Mouse (Mus musculus): ENCODE measurements around the gene Bricd5. TPM values are rescaled to one million over a fixed set of nuclear protein-coding genes. Genes with fewer than 3 reads are reported as not detected.
"Not testable (repeated sequence)": the region's sequence is repeated elsewhere in the genome, so short reads cannot be mapped to it uniquely, and the experiment has no call there.

Bricd5 gene
- total RNA-seq (2012; rRNA removed) = 0.98 and 1.1 TPM in 2 replicates
- total RNA-seq (2014; rRNA removed) = not detected in 2 replicates
- 0.61 TPM in 1 of 2 replicates, not detected in the other for polyA plus RNA-seq (2012; ENCODE audit: insufficient read length, low read depth)

- no peak for DNase-seq (ENCODE audit: extremely low read depth)
- H3K27ac ChIP-seq (ENCODE audit: insufficient read depth, low read depth) = no peak within 1 kb of the TSS
- H3K4me3 ChIP-seq (replicated peaks in 1 of 3; ENCODE audit: low read depth in 2 of 3, low read length in 2 of 3, poor library complexity in 1 of 3) = no peak within 1 kb of the TSS
- H3K27me3 ChIP-seq (replicated peaks) = no peaks in the 10 kb centered on the region
- peaks cover 39 to 62% of the 10 kb centered on the region in 2 experiments for H3K36me3 ChIP-seq (replicated peaks in 1 of 2; ENCODE audit: control insufficient read depth in 1 of 2, insufficient read depth in 1 of 2, low read length in 1 of 2)
- H3K4me1 ChIP-seq (ENCODE audit: control insufficient read depth in 1 of 2, insufficient read depth in 2 of 2) = peaks cover 12 to 30% of the 10 kb centered on the region in 2 experiments; a peak in 3 of 4 replicates
- H3K9me3 ChIP-seq (replicated peaks; ENCODE audit: low read length) = no peaks in the 10 kb centered on the region
- H3K4me2 ChIP-seq (ENCODE audit: insufficient read depth, low read depth, poor library complexity, severe bottlenecking) = no peak within 1 kb of the TSS
- TF ChIP-seq TBP (conservative IDR thresholded peaks at IDR 0.05; ENCODE audit: low read depth, low read length) (no peak), POLR2A (IDR thresholded peaks at IDR 0.05; ENCODE audit: low read depth, low read length) (peak; percentile 32; the same call in 1 of the 2 replicates), CTCF (conservative IDR thresholded peaks at IDR 0.05 in 1 of 2, IDR thresholded peaks at IDR 0.05 in 1 of 2; ENCODE audit: low read depth in 2 of 2, low read length in 2 of 2) (no peak), JUND (conservative IDR thresholded peaks at IDR 0.05; ENCODE audit: low read depth, low read length) (no peak), ZC3H11A (IDR thresholded peaks at IDR 0.05; ENCODE audit: low read depth, low read length) (no peak), BHLHE40 (IDR thresholded peaks at IDR 0.05; ENCODE audit: low read depth, low read length) (no peak), SMC3 (IDR thresholded peaks at IDR 0.05; ENCODE audit: low read depth, low read length) (no peak)
- dilution Hi-C loops (cut with MboI; ENCODE audit: extremely low pct_ligation_motif_present, extremely low pct_unique_long_range_greater_than_20kb, low sequenced_read_pairs) = no loop called here
- H3K9ac ChIP-seq (ENCODE audit: insufficient read depth, low read depth) = no peak within 1 kb of the TSS
- in situ Hi-C loops (cut with MboI; ENCODE audit: low pct_ligation_motif_present, low pct_unique_long_range_greater_than_20kb, low sequenced_read_pairs) = no loop called here
- H3K79me2 ChIP-seq (replicated peaks; ENCODE audit: control insufficient read depth, extremely low read depth, insufficient read depth, poor library complexity, severe bottlenecking) = peaks cover 7% of the 10 kb centered on the region; the same call in 1 of the 2 replicates
These were observed at the start of gene Bricd5 for GRCm38 (mm10) chr17:24473612-24474275. Gene Bricd5 (plus strand): TSS chr17:24473884.

GRCm38 (mm10) chr17:24424489-24424888, 49.2 kb upstream of the Bricd5 start:
- Histone ChIP-seq H3K4me3 (replicated peaks in 1 of 3; ENCODE audit: low read depth in 2 of 3, low read length in 2 of 3, poor library complexity in 1 of 3) (no peak overlapping the region), H3K36me3 (replicated peaks in 1 of 2; ENCODE audit: control insufficient read depth in 1 of 2, insufficient read depth in 1 of 2, low read length in 1 of 2) (peaks cover 57 to 66% of the 10 kb centered on the region in 2 experiments), H3K4me2 (ENCODE audit: insufficient read depth, low read depth, poor library complexity, severe bottlenecking) (no peak overlapping the region), H3K9ac (ENCODE audit: insufficient read depth, low read depth) (no peak overlapping the region), H3K27me3 (replicated peaks) (no peaks in the 10 kb centered on the region), H3K9me3 (replicated peaks; ENCODE audit: low read length) (no peaks in the 10 kb centered on the region), H3K79me2 (replicated peaks; ENCODE audit: control insufficient read depth, extremely low read depth, insufficient read depth, poor library complexity, severe bottlenecking) (peaks cover 25% of the 10 kb centered on the region), H3K4me1 (ENCODE audit: control insufficient read depth in 1 of 2, insufficient read depth in 2 of 2) (peaks cover 0 to 10% of the 10 kb centered on the region in 2 experiments; a peak in 1 of 4 replicates), H3K27ac (ENCODE audit: insufficient read depth, low read depth) (no peak overlapping the region)
- in situ Hi-C loops (cut with MboI; ENCODE audit: low pct_ligation_motif_present, low pct_unique_long_range_greater_than_20kb, low sequenced_read_pairs) (no loop called here), dilution Hi-C loops (cut with MboI; ENCODE audit: extremely low pct_ligation_motif_present, extremely low pct_unique_long_range_greater_than_20kb, low sequenced_read_pairs) (no loop called here)
- no peak for DNase-seq (ENCODE audit: extremely low read depth)
- no peak for TF ChIP-seq E2F4 (IDR thresholded peaks at IDR 0.05; ENCODE audit: insufficient replicate concordance, low read depth, low read length)
- no peak for TF ChIP-seq CTCF (conservative IDR thresholded peaks at IDR 0.05 in 1 of 2, IDR thresholded peaks at IDR 0.05 in 1 of 2; ENCODE audit: low read depth in 2 of 2, low read length in 2 of 2)
- no peak for TF ChIP-seq PAX5 (IDR thresholded peaks at IDR 0.05; ENCODE audit: low read length)
- no peak for TF ChIP-seq KAT2A (IDR thresholded peaks at IDR 0.05; ENCODE audit: insufficient replicate concordance, low read length)
- TF ChIP-seq ZC3H11A (IDR thresholded peaks at IDR 0.05; ENCODE audit: low read depth, low read length) = no peak
- no peak for TF ChIP-seq USF1 (IDR thresholded peaks at IDR 0.05; ENCODE audit: low read depth, low read length)
- TF ChIP-seq ETS1 (conservative IDR thresholded peaks at IDR 0.05; ENCODE audit: low read depth, low read length) = no peak
- no peak for TF ChIP-seq MAZ (IDR thresholded peaks at IDR 0.05; ENCODE audit: low read depth, low read length)
- TF ChIP-seq RCOR1 (conservative IDR thresholded peaks at IDR 0.05; ENCODE audit: low read depth, low read length) = no peak
- TF ChIP-seq GABPA (IDR thresholded peaks at IDR 0.05; ENCODE audit: insufficient replicate concordance, low read depth, low read length) = no peak
- no peak for TF ChIP-seq RAD21 (IDR thresholded peaks at IDR 0.05; ENCODE audit: low read depth, low read length)
- TF ChIP-seq SIN3A (IDR thresholded peaks at IDR 0.05; ENCODE audit: low read length) = no peak
- TF ChIP-seq SMC3 (IDR thresholded peaks at IDR 0.05; ENCODE audit: low read depth, low read length) = no peak
- no peak for TF ChIP-seq IRF4 (IDR thresholded peaks at IDR 0.05; ENCODE audit: low read depth, low read length)

GRCm38 (mm10) chr17:24425326-24425725, 48.4 kb upstream of the Bricd5 start:
- H3K27ac ChIP-seq (ENCODE audit: insufficient read depth, low read depth); dilution Hi-C loops (cut with MboI; ENCODE audit: extremely low pct_ligation_motif_present, extremely low pct_unique_long_range_greater_than_20kb, low sequenced_read_pairs); H3K9ac ChIP-seq (ENCODE audit: insufficient read depth, low read depth); DNase-seq (ENCODE audit: extremely low read depth); in situ Hi-C loops (cut with MboI; ENCODE audit: low pct_ligation_motif_present, low pct_unique_long_range_greater_than_20kb, low sequenced_read_pairs); H3K4me2 ChIP-seq (ENCODE audit: insufficient read depth, low read depth, poor library complexity, severe bottlenecking); H3K27me3 ChIP-seq (replicated peaks); H3K4me3 ChIP-seq (replicated peaks in 1 of 3; ENCODE audit: low read depth in 2 of 3, low read length in 2 of 3, poor library complexity in 1 of 3); H3K9me3 ChIP-seq (replicated peaks; ENCODE audit: low read length): not testable (repeated sequence)
- H3K36me3 ChIP-seq (replicated peaks in 1 of 2; ENCODE audit: control insufficient read depth in 1 of 2, insufficient read depth in 1 of 2, low read length in 1 of 2) = peaks cover 56 to 66% of the 10 kb centered on the region in 2 experiments
- peaks cover 0 to 18% of the 10 kb centered on the region in 2 experiments; a peak in 1 of 4 replicates for H3K4me1 ChIP-seq (ENCODE audit: control insufficient read depth in 1 of 2, insufficient read depth in 2 of 2)
- peaks cover 19% of the 10 kb centered on the region for H3K79me2 ChIP-seq (replicated peaks; ENCODE audit: control insufficient read depth, extremely low read depth, insufficient read depth, poor library complexity, severe bottlenecking)
